Comparison of ENCODE assay signal across 35 mouse cellular contexts in genomic region chr12:56448786-56449564, GRCm38 (mm10).
"Had no signal": no experiment of that assay in that cellular context is flagged by ENCODE, and none has a peak within 500 bp of the region (broad histone marks: within the 10 kb centered on the region; RNA-seq: fewer than 3 reads in every experiment).

No protein-coding gene starts in this region.

- ATAC-seq: hindbrain, embryonic 16.5 days; hindbrain, postnatal 0 days; inflammation-experienced regulatory T-cells, adult 6 months; intestine, embryonic 15.5 days; intestine, embryonic 16.5 days; intestine, postnatal 0 days had no signal

- H3K27me3 ChIP-seq: heart, embryonic 12.5 days; heart, embryonic 13.5 days; heart, embryonic 15.5 days; intestine, embryonic 15.5 days had no signal

- H3K4me1 ChIP-seq: heart, embryonic 10.5 days; heart, embryonic 12.5 days; heart, embryonic 13.5 days; heart, embryonic 15.5 days; hindbrain, embryonic 10.5 days; hindbrain, embryonic 12.5 days; hindbrain, embryonic 13.5 days; hindbrain, embryonic 15.5 days; intestine, embryonic 15.5 days; kidney, embryonic 15.5 days had no signal

- H3K9ac ChIP-seq: heart, embryonic 12.5 days; heart, embryonic 13.5 days; heart, embryonic 15.5 days; hindbrain, embryonic 12.5 days; hindbrain, embryonic 13.5 days; hindbrain, embryonic 14.5 days; hindbrain, embryonic 15.5 days; intestine, embryonic 15.5 days; kidney, embryonic 15.5 days had no signal

- H3K9me3 ChIP-seq: heart, embryonic 10.5 days; heart, embryonic 12.5 days; heart, embryonic 13.5 days; heart, embryonic 15.5 days; hindbrain, embryonic 15.5 days; intestine, embryonic 15.5 days; kidney, embryonic 15.5 days had no signal

- H3K4me3 ChIP-seq: heart, embryonic 10.5 days; heart, embryonic 12.5 days; heart, embryonic 13.5 days; heart, embryonic 15.5 days; hindbrain, embryonic 10.5 days; hindbrain, embryonic 12.5 days; hindbrain, embryonic 13.5 days; hindbrain, embryonic 15.5 days; intestine, embryonic 15.5 days; kidney, embryonic 15.5 days; layer of hippocampus, adult 2 months; left cerebral cortex, adult 2 months had no signal

- H3K4me2 ChIP-seq: heart, embryonic 11.5 days; heart, embryonic 12.5 days; heart, embryonic 13.5 days; heart, embryonic 15.5 days; hindbrain, embryonic 12.5 days; hindbrain, embryonic 13.5 days; hindbrain, embryonic 14.5 days; hindbrain, embryonic 15.5 days; intestine, embryonic 15.5 days; kidney, embryonic 15.5 days had no signal

- H3K27ac ChIP-seq: heart, embryonic 10.5 days; heart, embryonic 13.5 days; heart, embryonic 15.5 days; hindbrain, embryonic 10.5 days; hindbrain, embryonic 12.5 days; hindbrain, embryonic 13.5 days; hindbrain, embryonic 14.5 days; hindbrain, embryonic 15.5 days; hindbrain, postnatal 0 days; intestine, embryonic 15.5 days; kidney, embryonic 15.5 days; kidney, postnatal 0 days; layer of hippocampus, adult 2 months; left cerebral cortex, adult 2 months had no signal

- H3K36me3 ChIP-seq: heart, embryonic 10.5 days; heart, embryonic 12.5 days; heart, embryonic 13.5 days; heart, embryonic 15.5 days; hindbrain, embryonic 10.5 days; hindbrain, embryonic 12.5 days; hindbrain, embryonic 13.5 days; hindbrain, embryonic 15.5 days; intestine, embryonic 15.5 days; kidney, embryonic 15.5 days had no signal

- DNase-seq: heart, postnatal 10 days; heart, postnatal 14 days; heart, postnatal 36 days; heart, postnatal 4 days; kidney, adult 11 months; kidney, adult 18-20 months; kidney, adult 2 months; kidney, adult 8-10 months; kidney, postnatal 10 days; kidney, postnatal 14 days; kidney, postnatal 25 days; kidney, postnatal 36 days; kidney, postnatal 4 days; layer of hippocampus, adult 9-11 months; layer of hippocampus, postnatal 36 days had no signal
